Mouse (Mus musculus) embryonic facial prominence, embryonic 14.5 days (tissue): ENCODE measurements around the gene Ugt1a7c. TPM values are rescaled to one million over a fixed set of nuclear protein-coding genes. Genes with fewer than 3 reads are reported as not detected.
A peak's percentile ranks its signal among the peaks of the same experiment; 100 is the strongest.

Experiments used
- ATAC-seq: fragments of 200-750 bp; cut with Nextera tagmentation; 2 replicates; pipeline ENCODE4 v1.8.0; 2017; ENCODE audit warnings: low read depth, moderate number of reproducible peaks, moderate TSS enrichment
- DNase-seq: peaks from one replicate; pipeline ENCODE4 v3.0.0-alpha.2; 2015; ENCODE audit warnings: low spot score
- H3K27ac ChIP-seq: fragments of 300-500 bp; sonication (generic); replicated peaks from 2 replicates; pipeline ENCODE4 v1.5.1; 2014; ENCODE audit warnings: low read depth, mild to moderate bottlenecking, low read length, moderate library complexity
- H3K27me3 ChIP-seq: fragments of 300-500 bp; sonication (generic); replicated peaks from 2 replicates; pipeline ENCODE4 v1.6.1; 2014; ENCODE audit warnings: low read length; ENCODE audit not compliant: control insufficient read depth, insufficient read depth
- H3K36me3 ChIP-seq: fragments of 300-500 bp; sonication (generic); 2 replicates; pipeline ENCODE4 v1.6.1; 2014; ENCODE audit warnings: low read length, mixed read lengths; ENCODE audit not compliant: control insufficient read depth, insufficient read depth
- H3K4me1 ChIP-seq: fragments of 300-500 bp; sonication (generic); 2 replicates; pipeline ENCODE4 v1.6.1; 2014; ENCODE audit warnings: antibody characterized with exemption, low read length; ENCODE audit not compliant: control insufficient read depth, insufficient read depth
- H3K4me2 ChIP-seq: fragments of 300-500 bp; sonication (generic); 2 replicates; pipeline ENCODE4 v1.6.1; 2014; ENCODE audit warnings: low read depth, mild to moderate bottlenecking, low read length, moderate library complexity, mixed read lengths
- H3K4me3 ChIP-seq: fragments of 300-500 bp; sonication (generic); 2 replicates; pipeline ENCODE4 v1.5.1; 2014; ENCODE audit warnings: low read depth, mild to moderate bottlenecking, low read length
- H3K9ac ChIP-seq: fragments of 300-500 bp; sonication (generic); 2 replicates; pipeline ENCODE4 v1.6.1; 2014; ENCODE audit warnings: low read depth, mild to moderate bottlenecking, low read length, moderate library complexity, mixed read lengths
- H3K9me3 ChIP-seq: fragments of 300-500 bp; sonication (generic); 2 replicates; pipeline ENCODE4 v1.6.1; 2016; ENCODE audit warnings: low read length; ENCODE audit not compliant: control insufficient read depth
- WGBS: fragments of 180-500 bp; shearing (Covaris S2); extraction: QIAGEN DNeasy Blood & Tissue Kit; methylation state at CpG from one replicate; pipeline ENCODE4 v1.1.7; 2014; 5-methylcytosine and 5-hydroxymethylcytosine counted together
- polyA plus RNA-seq: library from polyadenylated mRNA; unstranded; fragments of >200 nt; fragmentation: Nextera tagmentation; extraction: Ambion mirVana; gene quantifications from 2 replicates; pipeline ENCODE4 v1.2.1, GENCODE M21; 2014

Ugt1a7c gene
- polyA plus RNA-seq, 1 experiment from 2014 or later: 3.9 TPM

GRCm38 (mm10) chr1:88212341-88213045, 117.6 kb downstream of the Ugt1a7c start:
- no peak overlapping the region for H3K4me3 ChIP-seq
- no peak overlapping the region for H3K27ac ChIP-seq
- H3K4me2 ChIP-seq: no peak overlapping the region
- H3K36me3 ChIP-seq: no peaks in the 10 kb centered on the region
- H3K4me1 ChIP-seq: no peaks in the 10 kb centered on the region
- no peak overlapping the region for H3K9ac ChIP-seq
- peak; percentile 13 for DNase-seq
- H3K27me3 ChIP-seq: no peaks in the 10 kb centered on the region
- no peak for ATAC-seq
- peaks cover 50% of the 10 kb centered on the region for H3K9me3 ChIP-seq
- 61% methylated on average over 8 of the region's 8 CpGs for WGBS

GRCm38 (mm10) chr1:88213061-88213460, 118.2 kb downstream of the Ugt1a7c start:
- no peaks in the 10 kb centered on the region for H3K36me3 ChIP-seq
- ATAC-seq (no peak), DNase-seq (no peak)
- no peak overlapping the region for H3K27ac ChIP-seq
- H3K4me3 ChIP-seq: no peak overlapping the region
- WGBS: 65% methylated on average over 1 of the region's 1 CpGs
- no peaks in the 10 kb centered on the region for H3K27me3 ChIP-seq
- peaks cover 50% of the 10 kb centered on the region for H3K9me3 ChIP-seq
- no peaks in the 10 kb centered on the region for H3K4me1 ChIP-seq
- no peak overlapping the region for H3K9ac ChIP-seq
- H3K4me2 ChIP-seq: no peak overlapping the region

- no peaks in the 10 kb centered on the region for H3K27me3 ChIP-seq
- H3K4me3 ChIP-seq: no peak overlapping the region
- H3K9ac ChIP-seq: no peak overlapping the region
- peak; percentile 7 for DNase-seq
- no peaks in the 10 kb centered on the region for H3K36me3 ChIP-seq
- H3K4me1 ChIP-seq: no peaks in the 10 kb centered on the region
- ATAC-seq: no peak
- H3K27ac ChIP-seq: no peak overlapping the region
- peaks cover 50% of the 10 kb centered on the region for H3K9me3 ChIP-seq
- WGBS: 78% methylated on average over 2 of the region's 2 CpGs
- H3K4me2 ChIP-seq: no peak overlapping the region
Measured at GRCm38 (mm10) chr1:88213766-88214461, 119.1 kb downstream of the Ugt1a7c start.

- peaks cover 50% of the 10 kb centered on the region for H3K9me3 ChIP-seq
- WGBS: 75% methylated on average over 2 of the region's 2 CpGs
- no peak overlapping the region for H3K9ac ChIP-seq
- H3K4me1 ChIP-seq: no peaks in the 10 kb centered on the region
- H3K4me3 ChIP-seq: no peak overlapping the region
- H3K27me3 ChIP-seq: no peaks in the 10 kb centered on the region
- no peak for ATAC-seq
- H3K4me2 ChIP-seq: no peak overlapping the region
- DNase-seq: peak; percentile 4
- no peak overlapping the region for H3K27ac ChIP-seq
- no peaks in the 10 kb centered on the region for H3K36me3 ChIP-seq
Measured at GRCm38 (mm10) chr1:88214462-88214952, 119.6 kb downstream of the Ugt1a7c start.

- Histone ChIP-seq H3K4me3 (no peak overlapping the region), H3K4me2 (no peak overlapping the region), H3K27me3 (no peaks in the 10 kb centered on the region), H3K4me1 (no peaks in the 10 kb centered on the region), H3K27ac (no peak overlapping the region), H3K9me3 (peaks cover 50% of the 10 kb centered on the region), H3K9ac (no peak overlapping the region), H3K36me3 (no peaks in the 10 kb centered on the region)
- DNase-seq (peak; percentile 27), ATAC-seq (no peak)
- 68% methylated on average over 10 of the region's 10 CpGs for WGBS
Measured at GRCm38 (mm10) chr1:88215466-88216380, 120.9 kb downstream of the Ugt1a7c start.

GRCm38 (mm10) chr1:88216551-88216950, 121.7 kb downstream of the Ugt1a7c start:
- Histone ChIP-seq H3K9ac (no peak overlapping the region), H3K9me3 (peaks cover 46% of the 10 kb centered on the region), H3K4me1 (no peaks in the 10 kb centered on the region), H3K4me3 (no peak overlapping the region), H3K36me3 (no peaks in the 10 kb centered on the region), H3K27ac (no peak overlapping the region), H3K27me3 (no peaks in the 10 kb centered on the region), H3K4me2 (no peak overlapping the region)
- ATAC-seq: no peak
- peak; percentile 13 for DNase-seq
- 58% methylated on average over 2 of the region's 2 CpGs for WGBS

- Histone ChIP-seq H3K27me3 (no peaks in the 10 kb centered on the region), H3K4me3 (no peak overlapping the region), H3K9ac (no peak overlapping the region), H3K4me1 (no peaks in the 10 kb centered on the region), H3K9me3 (peaks cover 43% of the 10 kb centered on the region), H3K36me3 (no peaks in the 10 kb centered on the region), H3K4me2 (no peak overlapping the region), H3K27ac (no peak overlapping the region)
- 61% methylated on average over 2 of the region's 2 CpGs for WGBS
- DNase-seq (peak; percentile 1), ATAC-seq (no peak)
Measured at GRCm38 (mm10) chr1:88217144-88217543, 122.3 kb downstream of the Ugt1a7c start.

- Histone ChIP-seq H3K9ac (no peak overlapping the region), H3K36me3 (no peaks in the 10 kb centered on the region), H3K4me2 (no peak overlapping the region), H3K9me3 (peaks cover 41% of the 10 kb centered on the region), H3K27me3 (no peaks in the 10 kb centered on the region), H3K4me3 (no peak overlapping the region), H3K4me1 (no peaks in the 10 kb centered on the region), H3K27ac (no peak overlapping the region)
- ATAC-seq: no peak
- 41% methylated on average over 3 of the region's 3 CpGs for WGBS
- DNase-seq: peak; percentile 14
Measured at GRCm38 (mm10) chr1:88217576-88217975, 122.7 kb downstream of the Ugt1a7c start.
